Mouse (Mus musculus) hindbrain, embryonic 12.5 days (tissue): ENCODE data around the gene Actl11. TPM values are rescaled to one million over a fixed set of nuclear protein-coding genes. Genes with fewer than 3 reads are reported as not detected.

Source experiments
- ATAC-seq: fragments of 200-750 bp; cut with Nextera tagmentation; 2 replicates; pipeline ENCODE4 v1.8.0; 2017; ENCODE audit warnings: moderate TSS enrichment; ENCODE audit not compliant: low FRiP score
- H3K27ac ChIP-seq: fragments of 300-500 bp; sonication (generic); 2 replicates; pipeline ENCODE4 v1.5.1; 2016; ENCODE audit warnings: mild to moderate bottlenecking
- H3K27me3 ChIP-seq: fragments of 300-500 bp; sonication (generic); 2 replicates; pipeline ENCODE4 v1.6.1; 2016; ENCODE audit warnings: mild to moderate bottlenecking
- H3K36me3 ChIP-seq: fragments of 300-500 bp; sonication (generic); 2 replicates; pipeline ENCODE4 v1.6.1; 2016; ENCODE audit warnings: mild to moderate bottlenecking
- H3K4me1 ChIP-seq: fragments of 300-500 bp; sonication (generic); 2 replicates; pipeline ENCODE4 v1.6.1; 2016
- H3K4me2 ChIP-seq: fragments of 300-500 bp; sonication (generic); replicated peaks from 2 replicates; pipeline ENCODE4 v1.6.1; 2016; ENCODE audit warnings: mild to moderate bottlenecking
- H3K4me3 ChIP-seq: fragments of 300-500 bp; sonication (generic); 2 replicates; pipeline ENCODE4 v1.5.1; 2016; ENCODE audit warnings: mild to moderate bottlenecking
- H3K9ac ChIP-seq: fragments of 300-500 bp; sonication (generic); 2 replicates; pipeline ENCODE4 v1.6.1; 2016; ENCODE audit warnings: mild to moderate bottlenecking, moderate library complexity
- H3K9me3 ChIP-seq: fragments of 300-500 bp; sonication (generic); replicated peaks from 2 replicates; pipeline ENCODE4 v1.6.1; 2016; ENCODE audit warnings: mild to moderate bottlenecking
- WGBS: fragments of 180-500 bp; shearing (Covaris S2); methylation state at CpG from one replicate; pipeline ENCODE4 v1.1.7; 2016; 5-methylcytosine and 5-hydroxymethylcytosine counted together
- polyA plus RNA-seq: library from polyadenylated mRNA; unstranded; fragments of >200 nt; fragmentation: Nextera tagmentation; extraction: Ambion mirVana; gene quantifications from 2 replicates; pipeline ENCODE4 v1.2.1, GENCODE M21; 2016

The Actl11 gene
- polyA plus RNA-seq, result not detected in 2 replicates

- 71% methylated on average over 3 of the region's 3 CpGs for WGBS
- Histone ChIP-seq H3K4me3 (no peak within 1 kb of the TSS), H3K36me3 (no peaks in the 10 kb centered on the region), H3K4me1 (peaks cover 16% of the 10 kb centered on the region), H3K27me3 (no peaks in the 10 kb centered on the region), H3K9me3 (no peaks in the 10 kb centered on the region), H3K9ac (no peak within 1 kb of the TSS), H3K27ac (no peak within 1 kb of the TSS), H3K4me2 (no peak within 1 kb of the TSS)
- no peak for ATAC-seq
Observed at GRCm38 (mm10) chr9:107928169-107928568, at the start of gene Actl11. TSS of gene Actl11 (plus strand) at chr9:107928469.

- Histone ChIP-seq H3K4me2 (no peak overlapping the region), H3K4me3 (no peak overlapping the region), H3K4me1 (no peaks in the 10 kb centered on the region), H3K36me3 (no peaks in the 10 kb centered on the region), H3K27me3 (peaks cover 4% of the 10 kb centered on the region; the same call in 1 of the 2 replicates), H3K27ac (no peak overlapping the region), H3K9me3 (no peaks in the 10 kb centered on the region), H3K9ac (no peak overlapping the region)
- no peak for ATAC-seq
- WGBS, result 76% methylated on average over 4 of the region's 4 CpGs
Observed at GRCm38 (mm10) chr9:107880411-107880810, 47.9 kb upstream of the Actl11 start.

GRCm38 (mm10) chr9:107887804-107888266, 40.4 kb upstream of the Actl11 start, which contains the start of gene Mon1a:
TSS of gene Mon1a (plus strand) at chr9:107888151.
- peak within 1 kb of the TSS; percentile 80 for H3K4me3 ChIP-seq
- WGBS, result under 1% methylated on average over 28 of the region's 28 CpGs
- H3K4me2 ChIP-seq, result peak within 1 kb of the TSS; percentile 83
- H3K27me3 ChIP-seq, result peaks cover 16% of the 10 kb centered on the region
- H3K9ac ChIP-seq, result peak within 1 kb of the TSS; percentile 76
- peak; percentile 96 for ATAC-seq
- H3K4me1 ChIP-seq, result peaks cover 9% of the 10 kb centered on the region
- no peaks in the 10 kb centered on the region for H3K9me3 ChIP-seq
- H3K27ac ChIP-seq, result peak within 1 kb of the TSS; percentile 70
- H3K36me3 ChIP-seq, result no peaks in the 10 kb centered on the region

- ATAC-seq, result peak; percentile 79
- H3K9me3 ChIP-seq, result no peaks in the 10 kb centered on the region
Observed at GRCm38 (mm10) chr9:107888267-107888850, 39.9 kb upstream of the Actl11 start.

GRCm38 (mm10) chr9:107890260-107890659, 38.0 kb upstream of the Actl11 start:
- Histone ChIP-seq H3K27ac (no peak overlapping the region), H3K27me3 (peaks cover 13% of the 10 kb centered on the region), H3K36me3 (no peaks in the 10 kb centered on the region), H3K9me3 (no peaks in the 10 kb centered on the region), H3K4me3 (no peak overlapping the region), H3K4me2 (no peak overlapping the region), H3K9ac (no peak overlapping the region), H3K4me1 (peaks cover 9% of the 10 kb centered on the region)
- no peak for ATAC-seq
- WGBS, result 91% methylated on average over 6 of the region's 6 CpGs

More at GRCm38 (mm10) chr9:107888267-107888850, 39.9 kb upstream of the Actl11 start:
- H3K9ac ChIP-seq, result peak overlapping the region; percentile 76
- H3K4me1 ChIP-seq, result peaks cover 9% of the 10 kb centered on the region
- H3K27me3 ChIP-seq, result peaks cover 16% of the 10 kb centered on the region
- H3K4me2 ChIP-seq, result peak overlapping the region; percentile 83
- H3K4me3 ChIP-seq, result peak overlapping the region; percentile 80
- 0% methylated on average over 18 of the region's 18 CpGs for whole genome bisulfite sequencing
- H3K27ac ChIP-seq, result peak overlapping the region; percentile 70
- H3K36me3 ChIP-seq, result no peaks in the 10 kb centered on the region

GRCm38 (mm10) chr9:107891023-107891422, 37.2 kb upstream of the Actl11 start:
- H3K4me1 ChIP-seq, result peaks cover 9% of the 10 kb centered on the region

GRCm38 (mm10) chr9:107898563-107898962, 29.7 kb upstream of the Actl11 start:
- 89% methylated on average over 10 of the region's 10 CpGs for WGBS
- Histone ChIP-seq H3K27me3 (peaks cover 34% of the 10 kb centered on the region), H3K4me3 (no peak overlapping the region), H3K9me3 (no peaks in the 10 kb centered on the region), H3K4me1 (peaks cover 13% of the 10 kb centered on the region), H3K27ac (no peak overlapping the region), H3K36me3 (peaks cover 21% of the 10 kb centered on the region; the same call in 1 of the 2 replicates), H3K4me2 (no peak overlapping the region), H3K9ac (no peak overlapping the region)
- ATAC-seq, result no peak

More at GRCm38 (mm10) chr9:107891023-107891422, 37.2 kb upstream of the Actl11 start:
- ATAC-seq, result no peak
- Histone ChIP-seq H3K27ac (no peak overlapping the region), H3K36me3 (no peaks in the 10 kb centered on the region), H3K9ac (no peak overlapping the region), H3K4me2 (no peak overlapping the region), H3K27me3 (peaks cover 11% of the 10 kb centered on the region), H3K9me3 (no peaks in the 10 kb centered on the region), H3K4me3 (no peak overlapping the region)
- 100% methylated on average over 1 of the region's 1 CpGs for WGBS

- H3K4me1 ChIP-seq, result peaks cover 13% of the 10 kb centered on the region
- 68% methylated on average over 12 of the region's 12 CpGs for WGBS
- no peaks in the 10 kb centered on the region for H3K9me3 ChIP-seq
- ATAC-seq, result no peak
- H3K9ac ChIP-seq, result no peak overlapping the region
- H3K27ac ChIP-seq, result no peak overlapping the region
- peaks cover 35% of the 10 kb centered on the region for H3K27me3 ChIP-seq
- peaks cover 24% of the 10 kb centered on the region; the same call in 1 of the 2 replicates for H3K36me3 ChIP-seq
- no peak overlapping the region for H3K4me2 ChIP-seq
- H3K4me3 ChIP-seq, result no peak overlapping the region
Observed at GRCm38 (mm10) chr9:107899855-107900254, 28.4 kb upstream of the Actl11 start.

GRCm38 (mm10) chr9:107900840-107901626, 27.2 kb upstream of the Actl11 start:
- peaks cover 24% of the 10 kb centered on the region; the same call in 1 of the 2 replicates for H3K36me3 ChIP-seq
- peaks cover 13% of the 10 kb centered on the region for H3K4me1 ChIP-seq
- peak overlapping the region; percentile 49; the same call in 1 of the 2 replicates for H3K9ac ChIP-seq
- 4% methylated on average over 44 of the region's 44 CpGs for WGBS
- peaks cover 40% of the 10 kb centered on the region for H3K27me3 ChIP-seq
- no peaks in the 10 kb centered on the region for H3K9me3 ChIP-seq
- H3K27ac ChIP-seq, result no peak overlapping the region
- H3K4me2 ChIP-seq, result peak overlapping the region; percentile 60
- peak overlapping the region; percentile 29 for H3K4me3 ChIP-seq
- ATAC-seq, result peak; percentile 48

- Histone ChIP-seq H3K36me3 (peaks cover 24% of the 10 kb centered on the region; the same call in 1 of the 2 replicates), H3K27ac (no peak overlapping the region), H3K4me1 (peaks cover 18% of the 10 kb centered on the region), H3K4me3 (peak overlapping the region; percentile 29), H3K4me2 (peak overlapping the region; percentile 60), H3K9me3 (no peaks in the 10 kb centered on the region), H3K9ac (0 out of 2 replicates have a peak overlapping the region, but pooled peaks have one; percentile 49), H3K27me3 (peaks cover 44% of the 10 kb centered on the region)
- ATAC-seq, result no peak
- 8% methylated on average over 17 of the region's 17 CpGs for WGBS
Observed at GRCm38 (mm10) chr9:107901627-107901914, 26.7 kb upstream of the Actl11 start.

- 9% methylated on average over 4 of the region's 4 CpGs for WGBS
- Histone ChIP-seq H3K36me3 (peaks cover 16% of the 10 kb centered on the region; the same call in 1 of the 2 replicates), H3K9me3 (no peaks in the 10 kb centered on the region), H3K27me3 (peaks cover 56% of the 10 kb centered on the region), H3K4me3 (no peak overlapping the region), H3K4me2 (no peak overlapping the region), H3K27ac (no peak overlapping the region), H3K4me1 (peaks cover 38% of the 10 kb centered on the region), H3K9ac (no peak overlapping the region)
- 0 out of 2 replicates have a peak, but pooled peaks have one; percentile 4 for ATAC-seq
Observed at GRCm38 (mm10) chr9:107904726-107905125, 23.5 kb upstream of the Actl11 start.

GRCm38 (mm10) chr9:107906252-107906966, 21.9 kb upstream of the Actl11 start, which contains the start of gene Mst1r:
TSS of gene Mst1r (plus strand) at chr9:107906873.
- peaks cover 28% of the 10 kb centered on the region for H3K4me1 ChIP-seq
- peak within 1 kb of the TSS; percentile 54 for H3K9ac ChIP-seq
- 19% methylated on average over 19 of the region's 19 CpGs for WGBS
- H3K4me3 ChIP-seq, result peak within 1 kb of the TSS; percentile 27
- peaks cover 9% of the 10 kb centered on the region; the same call in 1 of the 2 replicates for H3K36me3 ChIP-seq
- no peaks in the 10 kb centered on the region for H3K9me3 ChIP-seq
- H3K4me2 ChIP-seq, result peak within 1 kb of the TSS; percentile 57
- H3K27ac ChIP-seq, result no peak within 1 kb of the TSS
- ATAC-seq, result peak; percentile 43; the same call in 1 of the 2 replicates
- H3K27me3 ChIP-seq, result peaks cover 39% of the 10 kb centered on the region
